Mouse (Mus musculus) bone marrow macrophage, adult 2 months (primary cell): ENCODE results near the gene Rara.

Experiments used
- CTCF ChIP-seq: IDR thresholded peaks from 2 replicates; pipeline ENCODE4 v1.5.1; 2012; ENCODE audit warnings: low read depth, mild to moderate bottlenecking, low read length, moderate library complexity
- POLR2A ChIP-seq: IDR thresholded peaks from 2 replicates; pipeline ENCODE4 v1.6.1; 2012; ENCODE audit warnings: mild to moderate bottlenecking, low read depth, low read length, borderline replicate concordance

DNA sequence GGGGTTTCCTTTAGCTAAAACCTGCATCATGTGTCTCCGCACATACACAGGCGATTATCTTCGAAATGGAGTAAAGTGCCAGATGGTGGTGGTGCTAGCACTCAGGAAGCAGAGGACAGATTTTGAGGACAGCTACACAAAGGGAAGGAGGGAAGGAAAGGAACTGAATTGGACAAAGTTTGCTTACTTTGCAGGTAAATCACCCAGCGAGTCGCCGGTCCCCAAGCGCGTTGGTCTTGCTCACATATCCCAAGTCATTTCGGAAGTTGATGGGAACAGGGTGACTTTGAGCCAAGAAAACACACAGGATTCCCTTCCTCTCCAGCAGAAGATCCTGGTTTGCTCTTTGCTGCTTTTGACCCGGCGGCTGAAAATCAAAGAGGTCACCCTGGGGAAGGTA is 8.6 kb upstream of the Rara start:
- TF ChIP-seq CTCF = no peak
- no peak for TF ChIP-seq POLR2A
